Mouse (Mus musculus): ENCODE data around the gene Fmnl2.

Fmnl2 gene

DNA sequence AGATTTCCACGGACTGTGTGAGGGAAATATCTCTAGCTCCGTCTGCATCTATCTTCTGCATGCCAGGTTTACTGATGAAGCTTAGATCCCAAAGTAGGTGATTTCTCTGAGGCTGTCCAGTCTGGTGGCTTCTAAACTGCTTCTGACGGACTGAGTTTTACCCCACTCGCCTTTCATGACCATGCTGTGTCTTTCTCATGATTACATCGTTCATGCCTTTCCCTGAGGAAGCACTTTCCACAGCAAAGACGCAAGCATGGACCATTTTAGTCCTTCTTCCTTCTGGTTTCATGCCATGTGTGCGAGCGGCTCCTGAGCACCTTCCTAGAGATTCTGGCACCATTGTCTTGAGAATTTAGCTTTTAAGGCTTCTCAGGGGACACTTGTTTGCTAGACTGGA lies 123.9 kb downstream of the Fmnl2 start:
- DNase-seq (ENCODE audit: inconsistent age in 2 of 2, low spot score in 1 of 2), result no peak

- DNase-seq (ENCODE audit: inconsistent age in 2 of 2, low spot score in 1 of 2), result no peak
Observed at GRCm38 (mm10) chr2:52982502-52982901, 124.8 kb downstream of the Fmnl2 start.

DNA sequence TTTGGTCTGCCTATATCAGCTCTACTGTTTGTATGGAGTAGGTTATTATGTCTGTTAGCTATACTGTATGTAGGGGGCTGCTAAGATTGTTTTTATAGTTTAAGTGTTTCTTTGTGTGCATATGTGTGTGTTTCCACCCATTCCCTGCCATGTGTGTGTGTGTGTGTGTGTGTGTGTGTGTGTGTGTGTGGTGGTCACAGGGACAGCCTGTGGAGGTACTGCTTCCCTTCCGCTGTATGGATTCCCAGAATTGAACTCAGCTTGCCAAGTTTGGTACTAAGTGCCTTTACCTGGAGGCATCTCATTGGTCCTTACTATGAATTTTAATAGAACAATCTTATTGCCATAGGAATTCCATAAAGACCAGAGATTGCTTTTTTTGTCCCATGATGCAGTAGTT lies 126.9 kb downstream of the Fmnl2 start:
- DNase-seq (ENCODE audit: inconsistent age in 2 of 2, low spot score in 1 of 2), result no peak

GRCm38 (mm10) chr2:52985167-52985566 lies 127.5 kb downstream of the Fmnl2 start:
- DNase-seq (ENCODE audit: inconsistent age in 2 of 2, low spot score in 1 of 2), result no peak

DNA sequence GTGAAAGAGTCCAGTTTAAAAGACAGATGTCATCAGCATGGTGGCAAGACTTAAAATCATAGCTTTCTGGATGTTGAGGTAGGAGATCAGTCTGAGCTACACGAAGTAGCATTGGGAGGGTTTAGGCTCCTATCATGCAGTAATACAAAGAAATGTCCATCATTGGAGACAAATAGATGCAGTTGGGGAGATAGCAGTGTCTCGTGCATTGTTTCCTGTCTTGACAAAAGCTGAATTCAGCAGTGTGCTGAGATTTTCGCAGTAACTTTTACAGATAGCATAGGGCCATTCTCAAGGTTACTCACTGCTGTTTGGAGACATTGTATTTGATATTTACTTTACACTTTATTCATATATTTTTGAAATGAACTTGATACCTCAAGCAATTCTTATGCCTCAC lies 128.7 kb downstream of the Fmnl2 start:
- no peak for DNase-seq (ENCODE audit: inconsistent age in 2 of 2, low spot score in 1 of 2)

DNA sequence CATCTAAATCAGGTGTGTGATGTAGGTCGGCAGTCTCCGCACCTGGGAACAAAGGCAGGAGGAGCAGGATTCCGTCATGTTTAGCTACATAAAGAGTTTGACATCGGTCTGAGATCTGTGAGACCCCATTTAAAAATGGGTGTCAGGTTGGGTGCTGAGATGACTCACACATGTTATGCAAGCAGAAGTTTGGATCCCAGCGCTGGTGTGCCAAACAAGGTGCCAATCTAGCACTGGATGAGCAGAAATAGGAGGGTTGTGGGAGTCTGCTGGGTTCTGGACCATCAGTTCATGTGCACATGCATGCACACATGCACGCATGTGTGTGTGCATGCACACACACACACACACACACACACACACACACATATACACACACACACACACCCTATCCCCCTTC lies 129.4 kb downstream of the Fmnl2 start:
- no peak for DNase-seq (ENCODE audit: inconsistent age in 2 of 2, low spot score in 1 of 2)

DNA sequence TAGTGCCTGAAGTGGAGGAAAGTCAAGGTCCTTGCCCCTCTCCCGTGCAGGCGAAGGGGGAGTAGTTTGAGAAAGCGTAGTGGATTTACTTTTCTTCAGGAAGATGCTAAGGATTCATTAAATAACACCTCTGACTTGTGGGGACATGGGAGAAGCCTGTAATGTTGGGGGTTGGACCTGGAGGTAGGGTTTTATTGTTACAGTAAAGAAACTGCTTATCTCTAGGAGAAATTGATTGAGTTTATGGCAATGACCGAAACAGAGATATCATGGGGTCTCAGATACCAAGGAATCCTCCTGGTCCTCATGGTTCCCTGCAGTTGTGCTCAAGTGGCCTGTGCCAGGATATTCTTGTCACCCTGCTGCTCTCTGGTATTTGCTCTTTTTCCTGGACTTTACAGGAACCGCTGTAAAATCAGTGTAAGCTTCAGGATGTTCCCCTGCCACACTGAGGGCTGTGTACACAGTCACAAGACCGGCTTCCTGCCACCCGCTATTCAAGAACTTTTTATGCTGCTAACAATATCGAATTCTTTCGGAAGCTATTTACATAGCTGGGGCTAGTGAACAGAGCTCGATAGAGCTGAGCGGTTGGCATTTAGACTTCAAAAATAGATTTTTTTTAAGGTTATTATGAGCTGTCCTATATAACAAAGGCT lies 130.1 kb downstream of the Fmnl2 start:
- DNase-seq (ENCODE audit: inconsistent age in 2 of 2, low spot score in 1 of 2), result peak in 1 of 2 experiments; percentile 63

DNA sequence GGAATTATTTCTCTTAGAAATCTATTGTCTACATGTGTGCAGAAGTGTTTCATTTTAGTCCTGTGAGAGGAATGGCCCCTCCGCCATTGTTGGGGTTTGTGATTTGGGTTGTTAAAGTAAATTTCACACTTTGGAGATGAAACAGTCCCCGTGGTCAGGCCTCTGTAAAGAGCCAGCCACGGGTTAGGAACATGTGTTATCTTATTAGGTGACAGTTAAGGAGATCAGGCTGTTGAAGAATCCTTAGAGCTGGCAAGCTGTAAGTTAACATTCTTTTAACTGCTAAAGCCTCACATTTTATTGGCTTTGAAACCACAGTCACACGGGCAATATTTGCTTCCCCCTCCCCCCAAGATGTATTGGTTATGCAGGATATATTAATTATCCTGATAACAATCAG lies 131.7 kb downstream of the Fmnl2 start:
- DNase-seq (ENCODE audit: inconsistent age in 2 of 2, low spot score in 1 of 2), result no peak

DNA sequence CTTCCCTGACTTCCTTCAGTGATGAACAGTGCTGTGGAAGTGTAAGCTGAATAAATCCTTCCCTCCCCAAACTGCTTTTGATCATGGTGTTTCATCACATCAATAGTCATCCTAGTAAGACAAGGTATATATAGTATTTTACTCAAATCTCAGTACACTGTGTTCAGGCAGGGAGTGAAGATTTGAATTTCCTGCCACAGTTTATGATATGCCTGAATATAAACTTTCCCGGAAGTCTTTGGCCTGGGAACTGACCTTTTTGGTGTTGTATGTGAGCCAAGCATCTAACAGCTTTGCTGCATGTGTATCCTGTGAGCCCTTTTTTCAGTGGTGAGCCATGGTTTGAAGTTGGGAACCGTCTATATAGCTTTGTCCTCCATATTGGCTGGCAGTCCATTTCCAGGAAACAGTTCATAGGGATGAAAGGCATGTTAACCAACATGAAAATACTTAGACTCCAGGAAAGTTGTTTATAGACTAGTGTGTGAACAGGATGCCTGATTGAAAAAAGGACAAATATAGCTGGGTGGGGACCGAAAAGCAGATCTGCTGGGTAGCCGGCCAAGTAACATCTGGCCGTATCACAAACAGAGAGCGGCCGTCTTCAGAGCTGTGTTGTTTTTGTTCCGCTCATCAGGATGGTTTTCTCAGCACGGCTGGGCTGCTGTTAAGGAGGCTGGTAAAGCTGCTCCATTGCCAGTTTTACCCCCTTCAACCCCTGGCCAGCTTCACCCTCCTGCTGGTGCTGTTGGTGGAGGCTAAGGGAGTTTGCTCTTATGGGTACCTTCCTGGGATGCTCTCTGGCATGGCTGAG lies 133.4 kb downstream of the Fmnl2 start:
- peak in 1 of 2 experiments; percentile 39 for DNase-seq (ENCODE audit: inconsistent age in 2 of 2, low spot score in 1 of 2)

GRCm38 (mm10) chr2:52991688-52992194 lies 134.1 kb downstream of the Fmnl2 start:
- DNase-seq (ENCODE audit: inconsistent age in 2 of 2, low spot score in 1 of 2), result peak in 1 of 2 experiments; percentile 52

DNA sequence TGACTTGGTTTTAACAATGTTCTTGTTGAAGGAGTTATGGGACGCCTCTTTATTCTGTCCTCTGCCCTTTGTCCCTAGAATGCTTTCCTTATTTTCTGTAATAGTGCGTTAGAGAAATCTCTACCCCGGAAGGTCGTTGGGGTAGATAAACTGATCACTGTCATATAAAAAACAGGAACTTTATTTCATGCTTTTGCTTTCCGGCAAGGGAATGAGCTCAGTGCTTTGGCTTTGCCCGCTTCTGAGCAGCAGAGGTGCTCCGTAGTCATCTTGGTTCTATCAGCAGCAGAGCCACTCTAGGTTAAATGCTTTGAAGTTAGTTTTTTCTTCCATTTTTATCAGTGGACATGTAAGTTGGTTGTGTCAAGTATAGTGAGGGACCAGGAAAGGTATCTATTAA lies 135.6 kb downstream of the Fmnl2 start:
- DNase-seq (ENCODE audit: inconsistent age in 2 of 2, low spot score in 1 of 2), result no peak

GRCm38 (mm10) chr2:52994526-52994925 lies 136.9 kb downstream of the Fmnl2 start:
- peak; percentile 50 to 61 for DNase-seq (ENCODE audit: inconsistent age in 2 of 2, low spot score in 1 of 2)

GRCm38 (mm10) chr2:52997955-52998750 lies 140.5 kb downstream of the Fmnl2 start:
- no peak for DNase-seq (ENCODE audit: inconsistent age in 2 of 2, low spot score in 1 of 2)

DNA sequence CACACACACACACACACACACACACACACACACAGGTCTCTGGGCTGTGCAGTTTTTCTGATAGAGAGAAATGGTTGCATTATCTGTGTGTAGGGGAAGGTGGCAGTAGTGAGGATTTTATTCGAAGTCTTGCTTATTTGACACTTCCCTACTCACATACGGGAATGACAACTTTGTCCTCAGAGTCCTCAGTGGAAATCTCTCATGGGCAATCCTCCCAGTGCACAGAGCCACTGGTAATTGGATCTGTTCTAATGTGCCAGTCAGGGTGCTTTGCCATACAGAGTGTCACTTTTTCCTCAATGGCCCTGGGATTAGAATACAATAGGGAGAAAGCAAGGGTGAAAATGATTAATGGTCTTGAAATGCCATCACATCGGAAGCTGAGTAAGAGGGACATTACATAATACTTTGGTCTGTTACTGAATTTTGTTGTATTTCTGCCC lies 141.9 kb downstream of the Fmnl2 start:
- DNase-seq (ENCODE audit: inconsistent age in 2 of 2, low spot score in 1 of 2), result peak; percentile 39 to 86

DNA sequence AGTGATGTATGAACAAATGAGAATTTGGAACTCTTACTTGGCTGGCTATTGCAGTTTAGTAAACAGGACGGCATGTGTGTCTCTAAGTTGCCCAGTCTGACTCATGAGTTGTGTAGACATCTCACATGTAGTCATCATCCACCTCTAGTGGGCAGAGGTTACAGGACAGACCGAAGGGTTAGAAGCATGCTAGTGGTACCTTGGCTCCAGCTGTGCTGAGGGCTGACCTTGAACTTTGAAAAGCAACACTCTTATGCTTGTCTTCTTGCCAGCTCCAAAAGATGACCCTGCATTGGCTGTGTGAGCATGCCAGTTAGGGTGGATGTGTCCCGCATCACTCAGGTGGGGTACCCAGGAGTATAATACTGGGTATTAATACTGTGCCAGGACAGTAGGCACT lies 142.8 kb downstream of the Fmnl2 start:
- peak; percentile 63 to 78 for DNase-seq (ENCODE audit: inconsistent age in 2 of 2, low spot score in 1 of 2)

- no peak for DNase-seq (ENCODE audit: inconsistent age in 2 of 2, low spot score in 1 of 2)
Observed at GRCm38 (mm10) chr2:53006161-53006560, 148.5 kb downstream of the Fmnl2 start.

DNA sequence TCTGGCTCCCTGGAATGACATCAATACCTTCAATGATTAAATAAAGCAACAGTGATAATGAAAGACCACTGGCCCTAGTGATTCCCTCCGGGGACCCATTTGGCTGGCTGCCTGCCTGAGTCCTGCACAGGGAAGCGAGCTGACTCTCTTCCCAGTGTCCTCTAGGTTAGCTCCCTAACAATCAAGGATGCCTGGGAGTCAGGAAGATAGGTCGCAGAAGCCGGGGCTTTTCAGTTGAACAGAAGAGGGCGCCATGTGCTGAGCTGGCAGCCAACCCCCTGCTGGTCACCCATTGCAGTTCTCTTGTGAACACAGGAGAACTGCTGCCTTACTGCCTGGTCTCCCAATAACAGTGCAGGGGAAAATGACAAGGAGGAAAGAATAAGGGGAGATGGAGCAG lies 149.5 kb downstream of the Fmnl2 start:
- peak; percentile 79 to 93 for DNase-seq (ENCODE audit: inconsistent age in 2 of 2, low spot score in 1 of 2)

DNA sequence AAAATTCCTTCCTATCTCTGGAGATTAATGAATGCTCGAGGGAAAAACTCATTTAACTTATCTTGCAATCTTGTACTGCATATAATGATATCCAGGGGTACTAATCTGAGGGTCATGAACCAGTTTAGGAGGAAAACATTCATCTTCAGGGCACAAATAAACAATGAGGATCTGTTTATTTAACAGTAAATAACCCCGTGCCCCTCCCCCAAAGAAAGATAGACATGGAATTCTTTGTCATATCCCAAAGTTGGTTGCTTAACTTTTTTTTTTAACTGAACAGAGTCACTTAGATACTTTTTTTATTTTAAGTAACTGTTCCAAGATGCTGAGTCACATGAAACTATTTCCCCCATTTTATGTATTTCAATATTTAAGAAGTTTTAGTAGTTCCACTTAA lies 155.4 kb downstream of the Fmnl2 start:
- DNase-seq (ENCODE audit: inconsistent age in 2 of 2, low spot score in 1 of 2), result no peak

GRCm38 (mm10) chr2:53014451-53014850 lies 156.8 kb downstream of the Fmnl2 start:
- DNase-seq (ENCODE audit: inconsistent age in 2 of 2, low spot score in 1 of 2), result no peak

DNA sequence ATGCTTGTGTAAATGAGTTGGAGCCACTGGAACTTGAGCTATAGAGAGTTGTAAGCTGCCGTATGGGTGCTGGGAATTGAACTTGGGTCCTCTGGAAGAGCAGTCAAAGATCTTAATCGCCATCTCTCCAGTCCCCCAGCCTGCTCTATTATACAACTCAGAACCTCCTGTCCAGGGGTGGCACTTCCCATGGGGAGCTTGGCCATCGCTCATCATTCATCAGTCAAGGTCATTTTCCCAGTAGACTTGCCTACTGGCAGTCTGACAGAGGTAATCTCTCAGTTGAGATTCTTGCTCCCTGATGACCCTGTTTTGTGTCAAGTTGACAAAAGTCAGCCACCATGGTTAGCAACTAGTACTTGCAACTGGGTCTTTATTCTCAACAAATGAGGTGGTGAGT lies 165.3 kb downstream of the Fmnl2 start:
- peak in 1 of 2 experiments; percentile 39 for DNase-seq (ENCODE audit: inconsistent age in 2 of 2, low spot score in 1 of 2)

- peak in 1 of 2 experiments; percentile 35 for DNase-seq (ENCODE audit: inconsistent age in 2 of 2, low spot score in 1 of 2)
Observed at GRCm38 (mm10) chr2:53026056-53026769, 168.6 kb downstream of the Fmnl2 start.

All from adrenal gland, adult (tissue).